Mouse (Mus musculus): ENCODE measurements around the gene Bcor. TPM values are rescaled to one million over a fixed set of nuclear protein-coding genes. Genes with fewer than 3 reads are reported as not detected.

The Bcor gene
- polyA plus RNA-seq, 1 experiment from 2014 or later, result 23.5 TPM

- DNase-seq (ENCODE audit: low spot score) (no peak), ATAC-seq (replicated peaks; ENCODE audit: low FRiP score) (no peak)
- Histone ChIP-seq H3K4me3 (ENCODE audit: low read depth, low read length) (no peak overlapping the region), H3K9ac (ENCODE audit: low read length) (no peak overlapping the region), H3K27me3 (ENCODE audit: control insufficient read depth, insufficient read depth, low read length) (peaks cover 6% of the 10 kb centered on the region; the same call in 1 of the 2 replicates), H3K36me3 (ENCODE audit: control insufficient read depth, insufficient read depth, low read length) (no peaks in the 10 kb centered on the region), H3K27ac (ENCODE audit: low read depth, low read length) (no peak overlapping the region), H3K4me1 (replicated peaks; ENCODE audit: control insufficient read depth, insufficient read depth, low read length) (no peaks in the 10 kb centered on the region), H3K9me3 (ENCODE audit: control insufficient read depth, low read length) (no peaks in the 10 kb centered on the region), H3K4me2 (ENCODE audit: low read depth, low read length, severe bottlenecking) (no peak overlapping the region)
- WGBS, result 89% methylated on average over 12 of the region's 12 CpGs
Measured at GRCm38 (mm10) chrX:12096783-12097526, 63.2 kb downstream of the Bcor start.

GRCm38 (mm10) chrX:12093371-12093770, 66.8 kb downstream of the Bcor start:
- no peaks in the 10 kb centered on the region for H3K9me3 ChIP-seq (ENCODE audit: control insufficient read depth, low read length)
- H3K36me3 ChIP-seq (ENCODE audit: control insufficient read depth, insufficient read depth, low read length), result no peaks in the 10 kb centered on the region
- WGBS, result 84% methylated on average over 4 of the region's 4 CpGs
- peaks cover 35% of the 10 kb centered on the region for H3K27me3 ChIP-seq (ENCODE audit: control insufficient read depth, insufficient read depth, low read length)
- H3K4me3 ChIP-seq (ENCODE audit: low read depth, low read length), result no peak overlapping the region
- DNase-seq (ENCODE audit: low spot score) (no peak), ATAC-seq (replicated peaks; ENCODE audit: low FRiP score) (no peak)
- H3K27ac ChIP-seq (ENCODE audit: low read depth, low read length), result no peak overlapping the region
- H3K4me1 ChIP-seq (replicated peaks; ENCODE audit: control insufficient read depth, insufficient read depth, low read length), result peaks cover 18% of the 10 kb centered on the region
- no peak overlapping the region for H3K9ac ChIP-seq (ENCODE audit: low read length)
- H3K4me2 ChIP-seq (ENCODE audit: low read depth, low read length, severe bottlenecking), result no peak overlapping the region

DNA sequence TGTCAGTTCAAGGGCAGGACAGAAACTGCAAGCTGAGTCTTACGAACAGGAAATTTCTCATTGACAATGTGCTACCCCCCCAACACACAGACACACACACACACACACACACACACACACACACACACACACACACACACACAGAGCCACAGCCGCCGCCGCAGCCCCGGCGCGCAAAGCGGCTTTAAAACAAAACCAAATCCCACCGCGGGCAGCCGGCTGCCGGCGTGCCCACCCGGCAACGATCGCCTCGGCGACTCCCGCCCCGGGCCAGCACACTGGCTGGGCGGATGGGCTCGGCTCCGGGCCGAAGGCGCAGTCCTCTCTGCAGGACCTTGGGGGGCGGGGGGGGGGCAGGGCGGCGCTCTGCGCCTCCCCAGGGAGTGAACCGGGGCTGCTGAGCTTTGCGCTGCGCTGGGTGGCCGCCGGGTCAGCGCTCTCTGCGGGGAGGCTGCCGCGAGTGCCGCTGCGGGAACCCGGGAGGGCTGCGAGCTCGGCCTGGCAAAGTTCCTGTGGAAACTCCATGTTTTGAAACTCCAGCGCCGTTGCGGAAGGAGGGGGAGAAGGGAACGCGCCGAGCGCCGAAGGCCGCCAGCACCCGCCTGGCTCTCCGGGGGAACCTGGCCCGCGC, 68.6 kb downstream of the Bcor start:
- H3K4me3 ChIP-seq (ENCODE audit: low read depth, low read length), result peak overlapping the region; percentile 42
- peak overlapping the region; percentile 83 for H3K4me2 ChIP-seq (ENCODE audit: low read depth, low read length, severe bottlenecking)
- WGBS, result 4% methylated on average over 45 of the region's 56 CpGs
- no peaks in the 10 kb centered on the region for H3K9me3 ChIP-seq (ENCODE audit: control insufficient read depth, low read length)
- H3K36me3 ChIP-seq (ENCODE audit: control insufficient read depth, insufficient read depth, low read length), result no peaks in the 10 kb centered on the region
- peak overlapping the region; percentile 72 for H3K27ac ChIP-seq (ENCODE audit: low read depth, low read length)
- H3K9ac ChIP-seq (ENCODE audit: low read length), result peak overlapping the region; percentile 73
- peaks cover 51% of the 10 kb centered on the region for H3K27me3 ChIP-seq (ENCODE audit: control insufficient read depth, insufficient read depth, low read length)
- DNase-seq (ENCODE audit: low spot score) (peak; percentile 67), ATAC-seq (replicated peaks; ENCODE audit: low FRiP score) (no peak)
- peaks cover 22% of the 10 kb centered on the region for H3K4me1 ChIP-seq (replicated peaks; ENCODE audit: control insufficient read depth, insufficient read depth, low read length)

- peaks cover 26% of the 10 kb centered on the region for H3K4me1 ChIP-seq (replicated peaks; ENCODE audit: control insufficient read depth, insufficient read depth, low read length)
- ATAC-seq (replicated peaks; ENCODE audit: low FRiP score) (peak; percentile 37), DNase-seq (ENCODE audit: low spot score) (peak; percentile 80)
- H3K4me2 ChIP-seq (ENCODE audit: low read depth, low read length, severe bottlenecking), result peak overlapping the region; percentile 83
- WGBS, result under 1% methylated on average over 39 of the region's 47 CpGs
- H3K36me3 ChIP-seq (ENCODE audit: control insufficient read depth, insufficient read depth, low read length), result no peaks in the 10 kb centered on the region
- H3K4me3 ChIP-seq (ENCODE audit: low read depth, low read length), result peak overlapping the region; percentile 42
- no peaks in the 10 kb centered on the region for H3K9me3 ChIP-seq (ENCODE audit: control insufficient read depth, low read length)
- H3K9ac ChIP-seq (ENCODE audit: low read length), result peak overlapping the region; percentile 73
- peak overlapping the region; percentile 72 for H3K27ac ChIP-seq (ENCODE audit: low read depth, low read length)
- peaks cover 56% of the 10 kb centered on the region for H3K27me3 ChIP-seq (ENCODE audit: control insufficient read depth, insufficient read depth, low read length)
Measured at GRCm38 (mm10) chrX:12090871-12091404, 69.2 kb downstream of the Bcor start.

DNA sequence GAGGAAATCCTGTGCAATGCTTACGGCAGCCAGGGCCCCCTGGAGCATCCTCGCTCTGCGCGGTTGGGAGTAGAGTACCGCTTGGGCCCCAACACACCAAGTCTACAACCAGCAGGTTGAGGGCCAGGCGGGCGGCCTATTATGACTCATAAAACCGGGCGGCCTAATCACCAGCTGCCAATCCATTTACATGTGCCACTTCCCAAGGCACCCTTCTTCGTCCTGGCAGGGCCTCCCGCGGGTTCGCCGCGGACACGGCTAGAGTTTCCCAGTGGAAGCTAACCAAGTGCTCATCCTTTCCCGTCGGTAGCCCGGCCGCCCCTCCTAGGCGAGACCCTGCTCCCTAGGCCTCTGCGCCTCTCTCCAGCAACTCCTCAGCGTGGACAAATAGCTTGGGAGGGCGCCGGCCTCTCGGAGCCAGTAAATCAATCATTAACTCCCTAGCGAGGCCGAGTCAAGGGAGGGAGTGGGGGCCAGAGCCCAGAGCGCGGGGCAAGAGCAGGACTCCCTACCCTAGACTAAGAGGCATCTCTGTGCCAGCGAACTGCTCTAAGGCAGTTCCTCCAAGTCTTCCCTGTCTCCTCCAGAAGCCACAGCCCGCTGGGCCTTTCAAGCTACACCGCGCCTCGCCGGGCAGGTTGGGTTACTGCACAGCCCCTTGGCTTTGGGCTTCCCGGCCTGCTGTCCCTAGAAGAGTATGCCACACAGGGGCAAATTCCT, 69.8 kb downstream of the Bcor start:
- DNase-seq (ENCODE audit: low spot score), result peak; percentile 74
- Histone ChIP-seq H3K9me3 (ENCODE audit: control insufficient read depth, low read length) (no peaks in the 10 kb centered on the region), H3K4me2 (ENCODE audit: low read depth, low read length, severe bottlenecking) (peak overlapping the region; percentile 83), H3K4me3 (ENCODE audit: low read depth, low read length) (peak overlapping the region; percentile 3; the same call in 1 of the 2 replicates), H3K9ac (ENCODE audit: low read length) (peak overlapping the region; percentile 37; the same call in 1 of the 2 replicates), H3K36me3 (ENCODE audit: control insufficient read depth, insufficient read depth, low read length) (no peaks in the 10 kb centered on the region), H3K4me1 (replicated peaks; ENCODE audit: control insufficient read depth, insufficient read depth, low read length) (peaks cover 28% of the 10 kb centered on the region), H3K27ac (ENCODE audit: low read depth, low read length) (peak overlapping the region; percentile 72; the same call in 1 of the 2 replicates), H3K27me3 (ENCODE audit: control insufficient read depth, insufficient read depth, low read length) (peaks cover 59% of the 10 kb centered on the region)
- 4% methylated on average over 36 of the region's 37 CpGs for WGBS
- ATAC-seq (replicated peaks; ENCODE audit: low FRiP score), result peak; percentile 25

- WGBS, result 5% methylated on average over 44 of the region's 52 CpGs
- peak overlapping the region; percentile 7; the same call in 1 of the 2 replicates for H3K4me3 ChIP-seq (ENCODE audit: low read depth, low read length)
- peak; percentile 76 for DNase-seq (ENCODE audit: low spot score)
- peaks cover 67% of the 10 kb centered on the region for H3K27me3 ChIP-seq (ENCODE audit: control insufficient read depth, insufficient read depth, low read length)
- no peaks in the 10 kb centered on the region for H3K9me3 ChIP-seq (ENCODE audit: control insufficient read depth, low read length)
- peaks cover 28% of the 10 kb centered on the region for H3K4me1 ChIP-seq (replicated peaks; ENCODE audit: control insufficient read depth, insufficient read depth, low read length)
- no peak overlapping the region; the same call in 1 of the 2 replicates for H3K9ac ChIP-seq (ENCODE audit: low read length)
- ATAC-seq (replicated peaks; ENCODE audit: low FRiP score), result peak; percentile 19; the same call in 1 of the 2 replicates
- H3K27ac ChIP-seq (ENCODE audit: low read depth, low read length), result peak overlapping the region; percentile 88
- H3K4me2 ChIP-seq (ENCODE audit: low read depth, low read length, severe bottlenecking), result peak overlapping the region; percentile 83
- H3K36me3 ChIP-seq (ENCODE audit: control insufficient read depth, insufficient read depth, low read length), result no peaks in the 10 kb centered on the region
Measured at GRCm38 (mm10) chrX:12089353-12090081, 70.6 kb downstream of the Bcor start.

GRCm38 (mm10) chrX:12089027-12089340, 71.2 kb downstream of the Bcor start:
- Histone ChIP-seq H3K36me3 (ENCODE audit: control insufficient read depth, insufficient read depth, low read length) (no peaks in the 10 kb centered on the region), H3K9me3 (ENCODE audit: control insufficient read depth, low read length) (no peaks in the 10 kb centered on the region), H3K4me2 (ENCODE audit: low read depth, low read length, severe bottlenecking) (peak overlapping the region; percentile 75), H3K27me3 (ENCODE audit: control insufficient read depth, insufficient read depth, low read length) (peaks cover 66% of the 10 kb centered on the region), H3K4me1 (replicated peaks; ENCODE audit: control insufficient read depth, insufficient read depth, low read length) (peaks cover 28% of the 10 kb centered on the region), H3K9ac (ENCODE audit: low read length) (no peak overlapping the region), H3K4me3 (ENCODE audit: low read depth, low read length) (peak overlapping the region; percentile 39; the same call in 1 of the 2 replicates), H3K27ac (ENCODE audit: low read depth, low read length) (peak overlapping the region; percentile 88)
- no peak for DNase-seq (ENCODE audit: low spot score)
- ATAC-seq (replicated peaks; ENCODE audit: low FRiP score), result no peak
- WGBS, result 5% methylated on average over 13 of the region's 13 CpGs
